8 mouse cellular contexts compared by ENCODE assay signal in the genomic region with DNA sequence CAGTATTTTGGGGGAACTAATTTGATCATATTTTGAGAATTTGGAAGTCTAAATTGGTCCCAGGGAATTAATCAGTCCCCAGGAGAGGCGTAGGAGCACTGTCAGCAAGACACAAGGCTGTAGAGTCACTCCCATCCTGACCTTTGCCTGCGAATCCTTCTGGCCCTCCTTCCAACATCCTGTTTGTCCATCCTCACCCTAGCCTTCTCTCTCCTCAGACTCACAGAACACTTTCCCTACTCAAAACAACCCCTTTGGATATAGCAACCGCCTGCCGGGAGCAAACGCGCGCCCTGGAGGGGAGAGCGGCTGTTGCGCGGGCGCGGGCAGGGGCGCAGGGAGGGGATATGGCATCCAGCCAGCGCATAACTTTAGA. TPM values are rescaled to one million over a fixed set of nuclear protein-coding genes. Genes with fewer than 3 reads are reported as not detected.
A peak's percentile ranks its signal among the peaks of the same experiment; 100 is the strongest.
DNase-seq lines count a peak whose midpoint lies in the region; ATAC-seq and TF ChIP-seq lines count a peak whose summit lies in the region.

No protein-coding gene starts in this region.

- H3K27ac ChIP-seq in left cerebral cortex, adult 2 months = no peak overlapping the region
- H3K27ac ChIP-seq in kidney, embryonic 16.5 days (ENCODE audit: low read length) = no peak overlapping the region
- no peak overlapping the region for H3K27ac ChIP-seq in testis, adult 2 months (ENCODE audit: control insufficient read depth, insufficient read depth, low read depth, low read length)

- TF ChIP-seq CTCF in left cerebral cortex, adult 2 months (IDR thresholded peaks at IDR 0.05) = no peak
- TF ChIP-seq CTCF in testis, adult 2 months (IDR thresholded peaks at IDR 0.05; ENCODE audit: control insufficient read depth, insufficient read depth, insufficient replicate concordance, low read depth, low read length) = no peak

- intact Hi-C loops in left cerebral cortex, adult 2 months (cut with DNase I) = loop anchor here (5.0 kb wide), 1 partner anchor 70 kb away; no protein-coding TSS in a partner anchor

- no peaks in the 10 kb centered on the region for H3K4me1 ChIP-seq in kidney, embryonic 16.5 days (ENCODE audit: insufficient read depth, low read length)
- peaks cover 4% of the 10 kb centered on the region; the same call in 1 of the 2 replicates for H3K4me1 ChIP-seq in testis, adult 2 months (ENCODE audit: control insufficient read depth, insufficient read depth, low read length)

- peak; percentile 55; the same call in 1 of the 2 replicates for ATAC-seq in kidney, embryonic 16.5 days (ENCODE audit: low FRiP score, low TSS enrichment)
- ATAC-seq in monocyte, adult 5-6 weeks (replicated peaks; ENCODE audit: insufficient number of reproducible peaks, low FRiP score, low TSS enrichment, poor library complexity, severe bottlenecking) = no peak

- H3K9ac ChIP-seq in kidney, embryonic 16.5 days (replicated peaks; ENCODE audit: low read length) = peak overlapping the region; percentile 38

- DNase-seq in left cerebral cortex, adult 2 months (ENCODE audit: extremely low spot score in 1 of 2, low spot score in 2 of 2) = peak; percentile 23 to 31
- DNase-seq in left cerebral cortex, adult 9 months (ENCODE audit: low spot score in 2 of 2) = no peak
- peak; percentile 13 to 53 for DNase-seq in cerebellum, postnatal 25 days
- peak; percentile 6 for DNase-seq in heart, adult 8-10 months (ENCODE audit: low spot score)
- DNase-seq in lung, postnatal 14 days = peak; percentile 18

- no peak for TF ChIP-seq POLR2A in testis, adult 2 months (IDR thresholded peaks at IDR 0.05; ENCODE audit: control insufficient read depth, low read depth, low read length)

- H3K9me3 ChIP-seq in kidney, embryonic 16.5 days (ENCODE audit: low read length) = no peaks in the 10 kb centered on the region

- no peaks in the 10 kb centered on the region for H3K27me3 ChIP-seq in kidney, embryonic 16.5 days (ENCODE audit: insufficient read depth, low read length)
- H3K27me3 ChIP-seq in testis, adult 2 months (ENCODE audit: control insufficient read depth, insufficient read depth, low read length) = no peaks in the 10 kb centered on the region

- peak overlapping the region; percentile 56 for H3K4me2 ChIP-seq in kidney, embryonic 16.5 days (replicated peaks; ENCODE audit: low read depth, low read length)

- H3K36me3 ChIP-seq in kidney, embryonic 16.5 days (ENCODE audit: insufficient read depth, low read length) = no peaks in the 10 kb centered on the region
- no peaks in the 10 kb centered on the region for H3K36me3 ChIP-seq in testis, adult 2 months (ENCODE audit: control insufficient read depth, insufficient read depth, low read length)

- 21% methylated on average over 14 of the region's 14 CpGs for WGBS in kidney, embryonic 16.5 days

- H3K4me3 ChIP-seq in left cerebral cortex, adult 2 months = peak overlapping the region; percentile 28
- peak overlapping the region; percentile 31 for H3K4me3 ChIP-seq in kidney, embryonic 16.5 days (ENCODE audit: low read length)
- H3K4me3 ChIP-seq in testis, adult 2 months (ENCODE audit: control insufficient read depth, low read depth, low read length) = peak overlapping the region; percentile 6

RNA-seq across cellular contexts. Expression of a gene that starts 31.7 kb away (rescaled TPM):
- 1 to 10 TPM; 1.6 to 1.7 TPM for total RNA-seq in left cerebral cortex, adult 2 months (2021)
- 10 to 100 TPM in 3 of 4 experiments, 1 to 10 TPM in 1; 8.0 to 17.7 (median 12.2) TPM for total RNA-seq in heart, adult 8-10 months (2022)
- polyA plus RNA-seq in kidney, embryonic 16.5 days (2015; fragmentation: Nextera tagmentation; extraction: Ambion mirVana) = 13.5 and 14.4 TPM in 2 replicates
- 14.8 and 15.7 TPM in 2 replicates for polyA plus RNA-seq in testis, adult 2 months (2012; rRNA removed)
- 0.68 to 4.7 TPM in 2 of 3 replicates, not detected in the other for total RNA-seq in monocyte, adult 5-6 weeks (2017)

RNA-seq across cellular contexts. Expression of a gene that starts 53.7 kb away (rescaled TPM):
- total RNA-seq in left cerebral cortex, adult 2 months (2021) = 10 to 100 TPM; 46.6 to 47.4 TPM
- 1 to 10 TPM; 2.6 to 5.2 (median 4.2) TPM for total RNA-seq in heart, adult 8-10 months (2022)
- 10.7 and 11.8 TPM in 2 replicates for polyA plus RNA-seq in kidney, embryonic 16.5 days (2015; fragmentation: Nextera tagmentation; extraction: Ambion mirVana)
- polyA plus RNA-seq in testis, adult 2 months (2012; rRNA removed) = 0.74 and 1.1 TPM in 2 replicates
- total RNA-seq in monocyte, adult 5-6 weeks (2017) = 0.76 to 3.4 TPM (median 1.2 TPM) in 3 replicates

Comparison
In these comparisons a context has a peak if more than half of its experiments do, and no peak if none do; other contexts are left out.
1. DNase-seq: peak in left cerebral cortex, adult 2 months (2 of 2), cerebellum, postnatal 25 days (2 of 2), heart, adult 8-10 months (single experiment) and lung, postnatal 14 days (single experiment); none in left cerebral cortex, adult 9 months (0 of 2).
2. RNA of a gene that starts 53.7 kb away (total RNA-seq): 46.6 to 47.4 TPM in left cerebral cortex, adult 2 months; 2.6 to 5.2 TPM in heart, adult 8-10 months and 0.76 to 3.4 TPM in monocyte, adult 5-6 weeks; every median in the first group is over 4 times any median in the second.
3. Peak in every context shown above with its lines, with median percentiles within 50 percentile points of each other: H3K4me3 ChIP-seq.